Mouse (Mus musculus): ENCODE results near the gene Fam181a.

DNA sequence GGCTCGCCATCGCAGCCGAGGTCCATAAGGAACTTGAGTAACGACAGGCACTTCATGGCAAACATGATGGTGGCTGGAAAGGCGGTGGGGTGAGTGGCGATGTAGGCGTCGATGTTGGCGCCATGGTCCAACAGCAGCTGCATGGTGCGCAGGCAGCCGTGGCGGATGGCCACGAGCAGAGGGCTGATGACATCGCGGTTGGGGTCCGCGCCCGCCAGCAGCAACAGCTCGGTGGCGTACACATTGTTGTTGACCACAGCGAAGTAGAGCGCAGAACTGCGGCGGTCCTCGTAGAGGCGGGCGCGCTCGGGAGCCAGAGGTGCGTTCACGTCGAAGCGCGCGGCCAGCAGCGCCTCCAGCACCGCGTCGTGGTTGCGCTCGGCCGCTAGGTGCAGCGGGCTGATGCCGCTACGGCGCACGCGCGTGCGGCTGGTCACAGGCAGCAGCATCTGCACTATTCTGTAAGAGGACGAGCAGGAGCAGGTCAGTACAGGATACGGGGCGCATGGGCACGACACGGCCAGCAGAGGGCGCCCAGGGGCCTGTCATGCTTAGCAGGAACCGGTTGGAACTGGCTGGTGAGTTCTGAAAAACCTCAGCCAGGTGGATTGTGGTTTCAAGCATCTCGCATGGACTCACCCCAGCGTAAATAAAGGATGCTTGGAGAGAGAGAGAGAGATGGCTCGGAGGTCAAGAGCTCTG is 14.5 kb downstream of the Fam181a start:
- TF ChIP-seq POLR2A (IDR thresholded peaks at IDR 0.05; ENCODE audit: borderline replicate concordance, extremely low read depth, low read depth, low read length) (no peak), CTCF (IDR thresholded peaks at IDR 0.05; ENCODE audit: insufficient read depth, low read length) (peak; percentile 75)

Data from lung, adult 2 months (tissue).